ENCODE assay signal across 8 mouse cellular contexts in genomic region chr11:9347724-9348123, GRCm38 (mm10).
A peak's percentile ranks its signal among the peaks of the same experiment; 100 is the strongest.
DNase-seq lines count a peak whose midpoint lies in the region; ATAC-seq and TF ChIP-seq lines count a peak whose summit lies in the region.

No protein-coding gene starts in this region.

- peak; percentile 7 for DNase-seq in A20 (ENCODE audit: low read depth, low spot score)
- DNase-seq in R1 (ENCODE audit: low read depth, low spot score): peak; percentile 57
- DNase-seq in kidney, postnatal 4 days: peak; percentile 31 to 32
- DNase-seq in right cerebral cortex, postnatal 10 days (ENCODE audit: low spot score in 2 of 2): peak; percentile 18 to 24
- DNase-seq in gastrocnemius, adult 8-10 months (ENCODE audit: low spot score in 2 of 2): no peak
- no peak for DNase-seq in forebrain, embryonic 10.5 days (ENCODE audit: extremely low spot score, low spot score)

- H3K4me1 ChIP-seq in intestine, postnatal 0 days (replicated peaks; ENCODE audit: control insufficient read depth, insufficient read depth, low read length): no peaks in the 10 kb centered on the region
- no peaks in the 10 kb centered on the region for H3K4me1 ChIP-seq in intestine, embryonic 16.5 days (ENCODE audit: control insufficient read depth, insufficient read depth, low read length)
- H3K4me1 ChIP-seq in forebrain, embryonic 10.5 days: no peaks in the 10 kb centered on the region

- H3K27me3 ChIP-seq in intestine, postnatal 0 days (replicated peaks; ENCODE audit: control insufficient read depth, insufficient read depth, low read length): no peaks in the 10 kb centered on the region
- no peaks in the 10 kb centered on the region for H3K27me3 ChIP-seq in intestine, embryonic 16.5 days (replicated peaks; ENCODE audit: control insufficient read depth, insufficient read depth, low read length)
- no peaks in the 10 kb centered on the region for H3K27me3 ChIP-seq in forebrain, embryonic 10.5 days (ENCODE audit: poor library complexity, severe bottlenecking)

- no peak for ATAC-seq in intestine, postnatal 0 days
- no peak for ATAC-seq in intestine, embryonic 16.5 days

- no peak overlapping the region for H3K4me2 ChIP-seq in intestine, postnatal 0 days (replicated peaks; ENCODE audit: low read depth)
- no peak overlapping the region for H3K4me2 ChIP-seq in intestine, embryonic 16.5 days (ENCODE audit: low read depth, low read length)

- H3K4me3 ChIP-seq in intestine, postnatal 0 days (ENCODE audit: low read depth, low read length): no peak overlapping the region
- H3K4me3 ChIP-seq in intestine, embryonic 16.5 days (ENCODE audit: low read length): no peak overlapping the region
- no peak overlapping the region for H3K4me3 ChIP-seq in forebrain, embryonic 10.5 days

- no peaks in the 10 kb centered on the region for H3K9me3 ChIP-seq in intestine, postnatal 0 days (ENCODE audit: control insufficient read depth)
- no peaks in the 10 kb centered on the region for H3K9me3 ChIP-seq in intestine, embryonic 16.5 days (ENCODE audit: control insufficient read depth, low read length)
- H3K9me3 ChIP-seq in forebrain, embryonic 10.5 days: no peaks in the 10 kb centered on the region

- no peak overlapping the region for H3K27ac ChIP-seq in intestine, postnatal 0 days (ENCODE audit: low read depth, low read length)
- no peak overlapping the region for H3K27ac ChIP-seq in intestine, embryonic 16.5 days (ENCODE audit: low read length)
- no peak overlapping the region for H3K27ac ChIP-seq in forebrain, embryonic 10.5 days

- H3K36me3 ChIP-seq in intestine, postnatal 0 days (ENCODE audit: control insufficient read depth, insufficient read depth): no peaks in the 10 kb centered on the region
- H3K36me3 ChIP-seq in intestine, embryonic 16.5 days (ENCODE audit: control insufficient read depth, insufficient read depth, low read length): no peaks in the 10 kb centered on the region
- no peaks in the 10 kb centered on the region for H3K36me3 ChIP-seq in forebrain, embryonic 10.5 days (replicated peaks)

- no peak overlapping the region for H3K9ac ChIP-seq in intestine, postnatal 0 days (ENCODE audit: low read depth, low read length)
- H3K9ac ChIP-seq in intestine, embryonic 16.5 days (ENCODE audit: low read depth, low read length): no peak overlapping the region

- 46% methylated on average over 3 of the region's 3 CpGs for WGBS in intestine, postnatal 0 days
- 48% methylated on average over 3 of the region's 3 CpGs for WGBS in intestine, embryonic 16.5 days
- WGBS in forebrain, embryonic 10.5 days: 47% methylated on average over 3 of the region's 3 CpGs

- TF ChIP-seq CTCF in intestine, postnatal 0 days (IDR thresholded peaks at IDR 0.05; ENCODE audit: low read depth): peak; percentile 52

Comparison
In these comparisons a context has a peak if more than half of its experiments do, and no peak if none do; other contexts are left out.
1. DNase-seq: peak in A20 (single experiment), R1 (single experiment), kidney, postnatal 4 days (2 of 2) and right cerebral cortex, postnatal 10 days (2 of 2); none in gastrocnemius, adult 8-10 months (0 of 2) and forebrain, embryonic 10.5 days (single experiment).